In genomic region chr7:99980132-99980591, GRCm38 (mm10) we compare ENCODE assay signal across 8 mouse cellular contexts. TPM values are rescaled to one million over a fixed set of nuclear protein-coding genes. Genes with fewer than 3 reads are reported as not detected.
A peak's percentile ranks its signal among the peaks of the same experiment; 100 is the strongest.
DNase-seq lines count a peak whose midpoint lies in the region; ATAC-seq and TF ChIP-seq lines count a peak whose summit lies in the region.

TSS of gene Rnf169 (minus strand) at chr7:99980448.

- no peaks in the 10 kb centered on the region for H3K4me1 ChIP-seq in ES-Bruce4 (ENCODE audit: control insufficient read depth, insufficient read depth, low read length)
- H3K4me1 ChIP-seq in forebrain, embryonic 13.5 days, result peaks cover 24% of the 10 kb centered on the region
- peaks cover 19% of the 10 kb centered on the region for H3K4me1 ChIP-seq in lung, adult 2 months (ENCODE audit: control insufficient read depth, insufficient read depth, low read length)

- H3K9me3 ChIP-seq in ES-Bruce4 (replicated peaks; ENCODE audit: control insufficient read depth, insufficient read depth, low read length, poor library complexity, severe bottlenecking), result peaks cover 4% of the 10 kb centered on the region
- no peaks in the 10 kb centered on the region; the same call in 1 of the 2 replicates for H3K9me3 ChIP-seq in forebrain, embryonic 13.5 days (replicated peaks)

- no peaks in the 10 kb centered on the region for H3K27me3 ChIP-seq in ES-Bruce4 (ENCODE audit: control insufficient read depth, insufficient read depth, low read length, poor library complexity, severe bottlenecking)
- H3K27me3 ChIP-seq in forebrain, embryonic 13.5 days, result no peaks in the 10 kb centered on the region

- no peak for TF ChIP-seq CTCF in ES-Bruce4 (IDR thresholded peaks at IDR 0.05; ENCODE audit: low read depth, low read length)
- no peak for TF ChIP-seq CTCF in lung, adult 2 months (IDR thresholded peaks at IDR 0.05; ENCODE audit: insufficient read depth, low read length)

- intact Hi-C loops in heart, postnatal 14 days (cut with DNase I), result no loop called here

- WGBS in forebrain, embryonic 13.5 days, result under 1% methylated on average over 52 of the region's 55 CpGs
- WGBS in lung, adult 2 months, result under 1% methylated on average over 55 of the region's 55 CpGs

- H3K27ac ChIP-seq in ES-Bruce4 (ENCODE audit: insufficient read depth, low read length), result peak within 1 kb of the TSS; percentile 81
- H3K27ac ChIP-seq in forebrain, embryonic 13.5 days, result peak within 1 kb of the TSS; percentile 95

- H3K4me3 ChIP-seq in ES-Bruce4 (ENCODE audit: low read depth, low read length), result peak within 1 kb of the TSS; percentile 99
- H3K4me3 ChIP-seq in forebrain, embryonic 13.5 days, result peak within 1 kb of the TSS; percentile 97
- peak within 1 kb of the TSS; percentile 88 for H3K4me3 ChIP-seq in lung, adult 2 months (replicated peaks; ENCODE audit: extremely low read depth, low read depth, low read length)

- no peak for TF ChIP-seq POLR2A in ES-Bruce4 (IDR thresholded peaks at IDR 0.05; ENCODE audit: insufficient read depth, low read length)
- peak; percentile 81; the same call in 1 of the 2 replicates for TF ChIP-seq POLR2A in lung, adult 2 months (IDR thresholded peaks at IDR 0.05; ENCODE audit: borderline replicate concordance, extremely low read depth, low read depth, low read length)

- DNase-seq in heart, postnatal 14 days, result peak; percentile 90 to 91
- DNase-seq in layer of hippocampus, adult 18-20 months (ENCODE audit: low spot score in 2 of 2), result peak; percentile 88 to 94
- DNase-seq in lung, adult 2 months, result peak; percentile 87
- peak; percentile 85 to 88 for DNase-seq in thymus, adult 18-20 months

- peak; percentile 96 for ATAC-seq in cerebellum, adult (ENCODE audit: insufficient number of reproducible peaks, low FRiP score, low TSS enrichment)
- peak; percentile 97 for ATAC-seq in forebrain, embryonic 13.5 days
- peak; percentile 97 for ATAC-seq in neutrophil, adult 5-6 weeks (ENCODE audit: extremely low read depth, insufficient number of reproducible peaks, low FRiP score, poor library complexity, severe bottlenecking)

- no peaks in the 10 kb centered on the region for H3K36me3 ChIP-seq in ES-Bruce4 (ENCODE audit: control insufficient read depth, insufficient read depth, low read length, poor library complexity, severe bottlenecking)
- H3K36me3 ChIP-seq in forebrain, embryonic 13.5 days (ENCODE audit: poor library complexity, severe bottlenecking), result 0 out of 2 replicates have a peak, but pooled peaks cover 2% of the 10 kb centered on the region

- no peak for TF ChIP-seq EP300 in ES-Bruce4 (IDR thresholded peaks at IDR 0.05; ENCODE audit: insufficient read depth, low read depth, low read length)

- peak within 1 kb of the TSS; percentile 99 for H3K9ac ChIP-seq in ES-Bruce4 (ENCODE audit: low read depth, poor library complexity, severe bottlenecking)
- H3K9ac ChIP-seq in forebrain, embryonic 13.5 days, result peak within 1 kb of the TSS; percentile 95

- peak within 1 kb of the TSS; percentile 80 for H3K4me2 ChIP-seq in forebrain, embryonic 13.5 days

RNA-seq across cellular contexts. Expression of gene Rnf169, which starts in this region (rescaled TPM):
- 54.9 and 56.4 TPM in 2 replicates for polyA plus RNA-seq in ES-Bruce4 (2011; ENCODE audit: insufficient read depth, insufficient read length, low read depth, missing spikeins)
- polyA plus RNA-seq in forebrain, embryonic 13.5 days (2015; fragmentation: Nextera tagmentation; extraction: Ambion mirVana), result 3.8 and 5.5 TPM in 2 replicates
- total RNA-seq in heart, postnatal 14 days (2021), result 10 to 100 TPM; 14.7 TPM
- 10 to 100 TPM; 26.6 to 28.4 TPM for total RNA-seq in layer of hippocampus, adult 18-20 months (2021)
- polyA plus RNA-seq in lung, adult 2 months (2012; rRNA removed), result 5.2 and 6.0 TPM in 2 replicates
- 50.6 and 66.2 TPM in 2 replicates for total RNA-seq in neutrophil, adult 5-6 weeks (2017)

Comparison
In these comparisons a context has a peak if more than half of its experiments do, and no peak if none do; other contexts are left out.
1. Peak in every context shown above with its lines: DNase-seq, ATAC-seq, H3K4me3 ChIP-seq and H3K27ac ChIP-seq.